Mouse (Mus musculus) neural tube, embryonic 14.5 days (tissue): Measurements from ENCODE around the gene Rgs5. TPM values are rescaled to one million over a fixed set of nuclear protein-coding genes. Genes with fewer than 3 reads are reported as not detected.

Experiments
- ATAC-seq: fragments of 200-750 bp; cut with Nextera tagmentation; 2 replicates; pipeline ENCODE4 v1.8.0; 2017; ENCODE audit warnings: low read depth, mild to moderate bottlenecking, moderate TSS enrichment, moderate library complexity
- H3K27ac ChIP-seq: fragments of 300-500 bp; sonication (generic); 2 replicates; pipeline ENCODE4 v1.5.1; 2014; ENCODE audit warnings: low read depth, mild to moderate bottlenecking, control low read depth, low read length, moderate library complexity, mixed read lengths
- H3K27me3 ChIP-seq: fragments of 300-500 bp; sonication (generic); 2 replicates; pipeline ENCODE4 v1.6.1; 2014; ENCODE audit warnings: low read length; ENCODE audit not compliant: control insufficient read depth, insufficient read depth
- H3K36me3 ChIP-seq: fragments of 300-500 bp; sonication (generic); 2 replicates; pipeline ENCODE4 v1.6.1; 2014; ENCODE audit warnings: low read length, mixed read lengths; ENCODE audit not compliant: control insufficient read depth, insufficient read depth
- H3K4me1 ChIP-seq: fragments of 300-500 bp; sonication (generic); 2 replicates; pipeline ENCODE4 v1.6.1; 2014; ENCODE audit warnings: low read length; ENCODE audit not compliant: control insufficient read depth, insufficient read depth
- H3K4me2 ChIP-seq: fragments of 300-500 bp; sonication (generic); 2 replicates; pipeline ENCODE4 v1.6.1; 2014; ENCODE audit warnings: mild to moderate bottlenecking, low read depth, low read length, control low read depth
- H3K4me3 ChIP-seq: fragments of 300-500 bp; sonication (generic); 2 replicates; pipeline ENCODE4 v1.5.1; 2014; ENCODE audit warnings: low read depth, low read length, control low read depth, mixed read lengths
- H3K9ac ChIP-seq: fragments of 300-500 bp; sonication (generic); replicated peaks from 2 replicates; pipeline ENCODE4 v1.6.1; 2014; ENCODE audit warnings: low read depth, mild to moderate bottlenecking, control low read depth, low read length, mixed read lengths
- H3K9me3 ChIP-seq: fragments of 300-500 bp; sonication (generic); 2 replicates; pipeline ENCODE4 v1.6.1; 2016; ENCODE audit warnings: low read length; ENCODE audit not compliant: control insufficient read depth
- WGBS: fragments of 180-500 bp; shearing (Covaris S2); extraction: QIAGEN DNeasy Blood & Tissue Kit; methylation state at CpG from one replicate; pipeline ENCODE4 v1.1.7; 2014; 5-methylcytosine and 5-hydroxymethylcytosine counted together
- polyA plus RNA-seq: library from polyadenylated mRNA; unstranded; fragments of >200 nt; fragmentation: Nextera tagmentation; extraction: Ambion mirVana; gene quantifications from 2 replicates; pipeline ENCODE4 v1.2.1, GENCODE M21; 2014

The Rgs5 gene
- polyA plus RNA-seq, 1 experiment from 2014 or later, result 19.2 TPM

GRCm38 (mm10) chr1:169672272-169672671 is 17.0 kb downstream of the Rgs5 start:
- 86% methylated on average over 4 of the region's 4 CpGs for WGBS
- Histone ChIP-seq H3K27ac (no peak overlapping the region), H3K4me2 (no peak overlapping the region), H3K9me3 (no peaks in the 10 kb centered on the region), H3K27me3 (no peaks in the 10 kb centered on the region), H3K4me1 (no peaks in the 10 kb centered on the region), H3K4me3 (no peak overlapping the region), H3K9ac (no peak overlapping the region), H3K36me3 (no peaks in the 10 kb centered on the region)
- ATAC-seq, result no peak

GRCm38 (mm10) chr1:169674116-169674515 is 18.8 kb downstream of the Rgs5 start:
- no peak for ATAC-seq
- H3K4me3 ChIP-seq, result no peak overlapping the region
- H3K4me1 ChIP-seq, result no peaks in the 10 kb centered on the region
- WGBS, result 61% methylated on average over 3 of the region's 3 CpGs
- H3K9ac ChIP-seq, result no peak overlapping the region
- H3K27ac ChIP-seq, result no peak overlapping the region
- H3K9me3 ChIP-seq, result no peaks in the 10 kb centered on the region
- H3K36me3 ChIP-seq, result no peaks in the 10 kb centered on the region
- no peaks in the 10 kb centered on the region for H3K27me3 ChIP-seq
- no peak overlapping the region for H3K4me2 ChIP-seq

DNA sequence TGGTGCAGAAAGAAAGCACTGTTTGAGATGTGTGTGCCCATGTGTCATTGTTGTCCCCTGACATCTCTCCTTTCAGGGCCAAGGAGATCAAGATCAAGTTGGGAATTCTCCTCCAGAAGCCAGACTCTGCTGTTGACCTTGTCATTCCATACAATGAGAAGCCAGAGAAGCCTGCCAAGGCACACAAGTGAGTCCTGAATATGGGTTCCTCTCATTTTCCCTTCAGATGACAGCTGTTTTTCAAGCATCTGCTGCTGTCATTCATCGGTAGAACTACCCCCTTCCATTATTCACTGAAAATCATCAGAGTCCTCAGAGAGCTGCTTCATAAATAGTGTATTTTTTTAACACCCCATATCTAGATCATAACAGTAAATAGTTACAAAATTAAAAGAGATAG is 21.4 kb downstream of the Rgs5 start:
- Histone ChIP-seq H3K4me2 (no peak overlapping the region), H3K9ac (no peak overlapping the region), H3K27me3 (no peaks in the 10 kb centered on the region), H3K4me1 (no peaks in the 10 kb centered on the region), H3K4me3 (no peak overlapping the region), H3K27ac (no peak overlapping the region), H3K9me3 (no peaks in the 10 kb centered on the region), H3K36me3 (no peaks in the 10 kb centered on the region)
- WGBS, result 84% methylated on average over 1 of the region's 1 CpGs
- ATAC-seq, result no peak

GRCm38 (mm10) chr1:169680455-169681208 is 25.3 kb downstream of the Rgs5 start:
- Histone ChIP-seq H3K9me3 (no peaks in the 10 kb centered on the region), H3K4me1 (no peaks in the 10 kb centered on the region), H3K27me3 (no peaks in the 10 kb centered on the region), H3K27ac (no peak overlapping the region), H3K4me2 (no peak overlapping the region), H3K9ac (no peak overlapping the region), H3K36me3 (no peaks in the 10 kb centered on the region), H3K4me3 (no peak overlapping the region)
- ATAC-seq, result no peak
- 70% methylated on average over 9 of the region's 9 CpGs for WGBS

DNA sequence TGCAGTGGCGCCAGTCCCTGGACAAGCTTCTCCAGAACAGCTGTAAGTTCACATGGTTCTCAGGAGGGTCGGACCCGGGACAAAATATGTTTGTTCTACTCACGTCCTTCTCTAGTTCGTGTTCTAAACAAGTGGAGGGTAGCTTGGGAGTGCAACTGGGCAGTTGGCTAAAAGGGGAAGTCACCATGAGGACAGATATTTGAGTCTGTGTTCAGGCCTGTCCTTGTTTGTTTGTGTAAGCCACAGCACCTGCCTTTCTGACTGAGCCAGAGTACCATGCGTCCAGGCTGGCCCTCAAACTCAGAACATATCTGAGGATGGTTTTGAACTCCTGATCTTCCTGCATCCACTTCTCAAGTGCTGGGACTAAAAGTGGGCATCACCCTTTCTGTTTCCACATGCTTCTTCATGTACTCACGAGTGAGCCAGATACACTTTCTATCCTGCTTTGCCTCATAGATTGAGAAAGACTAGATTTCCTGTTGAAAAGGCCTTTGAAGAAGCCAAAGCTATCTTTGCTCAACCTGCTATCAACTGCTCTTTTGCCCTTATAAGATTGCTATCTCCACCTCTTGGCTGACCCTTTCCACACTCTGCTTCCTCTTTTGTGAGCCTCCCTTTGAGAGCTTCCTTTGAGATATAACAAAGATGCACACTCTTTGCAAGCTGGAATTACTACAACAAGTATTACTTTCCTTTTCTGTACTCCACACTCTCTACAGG is 27.6 kb downstream of the Rgs5 start:
- Histone ChIP-seq H3K4me1 (no peaks in the 10 kb centered on the region), H3K27ac (no peak overlapping the region), H3K9ac (no peak overlapping the region), H3K36me3 (no peaks in the 10 kb centered on the region), H3K4me3 (no peak overlapping the region), H3K27me3 (no peaks in the 10 kb centered on the region), H3K4me2 (no peak overlapping the region), H3K9me3 (no peaks in the 10 kb centered on the region)
- WGBS, result 89% methylated on average over 7 of the region's 7 CpGs
- no peak for ATAC-seq

DNA sequence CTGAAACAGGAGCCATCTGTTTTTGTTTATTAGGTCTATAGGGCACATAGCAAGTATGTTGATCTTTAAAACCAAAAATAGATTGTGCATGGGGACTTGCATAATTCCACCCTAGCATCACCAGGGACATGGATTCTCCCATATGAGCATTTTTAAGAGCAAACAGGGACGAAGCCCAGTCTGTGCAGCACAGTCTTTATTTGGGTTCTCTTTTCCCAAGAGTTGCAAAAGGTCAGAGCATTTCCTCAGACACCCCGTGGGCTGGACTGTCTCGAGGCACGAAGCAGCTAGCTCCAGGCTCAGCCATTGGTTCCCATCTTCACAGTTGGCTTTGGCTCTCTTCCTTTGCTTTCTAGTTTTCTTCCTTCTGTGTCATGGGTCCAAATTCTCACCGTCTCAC is 30.0 kb downstream of the Rgs5 start:
- H3K9me3 ChIP-seq, result no peaks in the 10 kb centered on the region
- H3K4me1 ChIP-seq, result no peaks in the 10 kb centered on the region
- H3K4me2 ChIP-seq, result no peak overlapping the region
- no peak overlapping the region for H3K4me3 ChIP-seq
- WGBS, result 83% methylated on average over 5 of the region's 5 CpGs
- ATAC-seq, result no peak
- no peaks in the 10 kb centered on the region for H3K27me3 ChIP-seq
- no peaks in the 10 kb centered on the region for H3K36me3 ChIP-seq
- H3K27ac ChIP-seq, result no peak overlapping the region
- no peak overlapping the region for H3K9ac ChIP-seq

DNA sequence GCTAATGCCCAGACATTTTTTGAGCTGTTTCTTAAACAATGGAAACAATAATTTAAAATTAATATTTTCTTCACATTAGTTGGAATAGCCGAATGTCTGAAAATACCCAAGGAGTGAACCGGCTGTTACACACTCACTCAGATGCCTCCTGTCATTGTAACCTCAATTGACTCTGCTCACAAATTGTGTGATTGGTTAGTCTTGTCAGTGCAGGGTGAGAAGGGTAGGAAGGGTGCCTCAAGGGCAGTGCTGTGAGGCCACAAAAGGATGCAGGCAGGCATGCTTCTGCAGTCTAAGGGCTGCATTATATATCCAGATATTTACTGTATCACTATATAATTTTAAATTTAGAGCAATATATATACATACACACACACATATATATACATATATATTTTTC is 37.7 kb downstream of the Rgs5 start:
- H3K27me3 ChIP-seq, result no peaks in the 10 kb centered on the region
- H3K36me3 ChIP-seq, result no peaks in the 10 kb centered on the region
- no peak overlapping the region for H3K27ac ChIP-seq
- H3K4me2 ChIP-seq, result no peak overlapping the region
- 35% methylated on average over 2 of the region's 2 CpGs for WGBS
- ATAC-seq, result no peak
- H3K4me1 ChIP-seq, result 0 out of 2 replicates have a peak, but pooled peaks cover 3% of the 10 kb centered on the region
- H3K4me3 ChIP-seq, result no peak overlapping the region
- no peaks in the 10 kb centered on the region for H3K9me3 ChIP-seq
- H3K9ac ChIP-seq, result no peak overlapping the region

DNA sequence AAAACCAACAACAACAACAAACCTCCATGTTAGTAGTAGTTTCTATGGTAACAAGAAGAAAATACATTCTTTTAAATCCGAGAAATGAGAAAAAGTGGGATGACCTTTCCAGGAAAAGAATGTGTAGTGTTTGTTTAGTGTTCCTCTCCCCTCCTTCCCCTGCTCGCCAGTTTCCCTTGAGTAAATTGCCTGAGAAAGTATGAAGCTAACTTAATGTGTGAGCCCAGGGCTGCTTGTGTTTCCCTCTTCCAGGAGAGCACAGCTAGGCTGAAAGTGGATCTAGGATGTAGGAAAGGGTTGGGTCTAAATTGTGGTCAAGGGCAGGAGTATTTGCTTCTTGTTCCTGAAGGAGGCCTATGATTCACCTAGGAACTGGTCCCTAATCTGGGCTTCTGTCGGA is 38.2 kb downstream of the Rgs5 start:
- WGBS, result 49% methylated on average over 3 of the region's 3 CpGs
- Histone ChIP-seq H3K36me3 (no peaks in the 10 kb centered on the region), H3K4me3 (no peak overlapping the region), H3K27ac (no peak overlapping the region), H3K27me3 (no peaks in the 10 kb centered on the region), H3K4me1 (0 out of 2 replicates have a peak, but pooled peaks cover 3% of the 10 kb centered on the region), H3K9me3 (no peaks in the 10 kb centered on the region), H3K9ac (no peak overlapping the region), H3K4me2 (no peak overlapping the region)
- ATAC-seq, result no peak

- H3K9ac ChIP-seq, result no peak overlapping the region
- H3K4me3 ChIP-seq, result no peak overlapping the region
- H3K9me3 ChIP-seq, result no peaks in the 10 kb centered on the region
- H3K4me2 ChIP-seq, result no peak overlapping the region
- no peaks in the 10 kb centered on the region for H3K27me3 ChIP-seq
- no peak for ATAC-seq
- no peaks in the 10 kb centered on the region for H3K36me3 ChIP-seq
- 86% methylated on average over 3 of the region's 3 CpGs for WGBS
- H3K4me1 ChIP-seq, result 0 out of 2 replicates have a peak, but pooled peaks cover 3% of the 10 kb centered on the region
- H3K27ac ChIP-seq, result no peak overlapping the region
Observed at GRCm38 (mm10) chr1:169695356-169695755, 40.1 kb downstream of the Rgs5 start.
